Mouse (Mus musculus): Measurements from ENCODE around the gene Atp6v1d.

Gene Atp6v1d

GRCm38 (mm10) chr12:78861496-78862253 is at the start of gene Atp6v1d, which contains the start of gene Eif2s1:
Gene Atp6v1d, minus strand, starts transcription at chr12:78861638.
Gene Eif2s1, plus strand, starts transcription at chr12:78861819.
- peak; percentile 99 for DNase-seq

- DNase-seq, result no peak
Measured at GRCm38 (mm10) chr12:78910684-78911461, 49.4 kb upstream of the Atp6v1d start.

GRCm38 (mm10) chr12:78908081-78908605 is 46.7 kb upstream of the Atp6v1d start:
- no peak for DNase-seq

- peak; percentile 65 for DNase-seq
Measured at GRCm38 (mm10) chr12:78906707-78907162, 45.3 kb upstream of the Atp6v1d start, which contains the start of gene Plek2. Gene Plek2, minus strand, starts transcription at chr12:78906964.

- no peak for DNase-seq
Measured at GRCm38 (mm10) chr12:78904499-78904898, 43.1 kb upstream of the Atp6v1d start.

GRCm38 (mm10) chr12:78903313-78903712 is 41.9 kb upstream of the Atp6v1d start:
- no peak for DNase-seq

- DNase-seq, result no peak
Measured at GRCm38 (mm10) chr12:78901467-78901866, 40.0 kb upstream of the Atp6v1d start.

GRCm38 (mm10) chr12:78897861-78898260 is 36.4 kb upstream of the Atp6v1d start:
- DNase-seq, result no peak

- DNase-seq, result no peak
Measured at GRCm38 (mm10) chr12:78891149-78891548, 29.7 kb upstream of the Atp6v1d start.

GRCm38 (mm10) chr12:78890062-78890461 is 28.6 kb upstream of the Atp6v1d start:
- DNase-seq, result no peak

- no peak for DNase-seq
Measured at GRCm38 (mm10) chr12:78874581-78874980, 13.1 kb upstream of the Atp6v1d start.

- DNase-seq, result no peak
Measured at GRCm38 (mm10) chr12:78868115-78868514, 6.7 kb upstream of the Atp6v1d start.

GRCm38 (mm10) chr12:78865434-78865833 is 4.0 kb upstream of the Atp6v1d start:
- DNase-seq, result no peak

- DNase-seq, result no peak
Measured at GRCm38 (mm10) chr12:78862254-78862730, 854 bp upstream of the Atp6v1d start.

- DNase-seq, result no peak
Measured at GRCm38 (mm10) chr12:78860921-78861495, 430 bp downstream of the Atp6v1d start.

GRCm38 (mm10) chr12:78848246-78848645 is 13.2 kb downstream of the Atp6v1d start:
- no peak for DNase-seq

GRCm38 (mm10) chr12:78842429-78842828 is 19.0 kb downstream of the Atp6v1d start:
- DNase-seq, result no peak

GRCm38 (mm10) chr12:78839906-78840305 is 21.5 kb downstream of the Atp6v1d start:
- no peak for DNase-seq

GRCm38 (mm10) chr12:78834496-78834895 is 26.9 kb downstream of the Atp6v1d start:
- DNase-seq, result no peak

GRCm38 (mm10) chr12:78814437-78814836 is 47.0 kb downstream of the Atp6v1d start:
- no peak for DNase-seq

- DNase-seq, result no peak
Measured at GRCm38 (mm10) chr12:78801836-78802235, 59.6 kb downstream of the Atp6v1d start.

- DNase-seq, result no peak
Measured at GRCm38 (mm10) chr12:78800036-78800435, 61.4 kb downstream of the Atp6v1d start.

- DNase-seq, result no peak
Measured at GRCm38 (mm10) chr12:78794236-78794635, 67.2 kb downstream of the Atp6v1d start.

Measured in cerebellum, adult 11 months (tissue).